Mouse (Mus musculus) MEL (cell line): Measurements from ENCODE around the gene Wfdc12.

Experiments
- BHLHE40 ChIP-seq: IDR thresholded peaks from 2 replicates; pipeline ENCODE4 v1.6.1; 2012; ENCODE audit warnings: low read depth, mild to moderate bottlenecking, inconsistent platforms, low read length, improper control_type of control experiment, borderline replicate concordance
- CTCF ChIP-seq, 3 experiments: IDR thresholded peaks in 2 of 3; conservative IDR thresholded peaks in 1 of 3; 2 replicates each; pipeline ENCODE4 v1.5.1; 2011 to 2012; ENCODE audit warnings: low read length in 3 of 3, low read depth in 2 of 3, mild to moderate bottlenecking in 2 of 3, improper control_type of control experiment in 1 of 3, inconsistent platforms in 1 of 3, mixed read lengths in 1 of 3, moderate library complexity in 1 of 3; ENCODE audit not compliant: control insufficient read depth in 1 of 3, insufficient read depth in 1 of 3, poor library complexity in 1 of 3, severe bottlenecking in 1 of 3
- EP300 ChIP-seq, 2 experiments: IDR thresholded peaks; 2 replicates each; pipeline ENCODE4 v1.6.1; 2011; ENCODE audit warnings: improper control_type of control experiment in 2 of 2, low read length in 2 of 2, low read depth in 1 of 2, mild to moderate bottlenecking in 1 of 2
- POLR2A ChIP-seq, 2 experiments: IDR thresholded peaks; 2 replicates each; pipeline ENCODE4 v1.6.1; 2011 to 2012; ENCODE audit warnings: low read length in 2 of 2, mild to moderate bottlenecking in 2 of 2, control low read depth in 1 of 2, improper control_type of control experiment in 1 of 2, low read depth in 1 of 2, moderate library complexity in 1 of 2; ENCODE audit not compliant: control insufficient read depth in 1 of 2, insufficient read depth in 1 of 2, poor library complexity in 1 of 2

- no peak for TF ChIP-seq CTCF (IDR thresholded peaks at IDR 0.05 in 2 of 3, conservative IDR thresholded peaks at IDR 0.05 in 1 of 3; ENCODE audit: control insufficient read depth in 1 of 3, insufficient read depth in 1 of 3, low read depth in 2 of 3, low read length in 3 of 3, poor library complexity in 1 of 3, severe bottlenecking in 1 of 3)
- TF ChIP-seq POLR2A (IDR thresholded peaks at IDR 0.05; ENCODE audit: control insufficient read depth in 1 of 2, insufficient read depth in 1 of 2, low read depth in 1 of 2, low read length in 2 of 2, poor library complexity in 1 of 2), result no peak
- TF ChIP-seq BHLHE40, result no peak
- TF ChIP-seq EP300 (IDR thresholded peaks at IDR 0.05; ENCODE audit: low read depth in 1 of 2, low read length in 2 of 2), result no peak
Observed at GRCm38 (mm10) chr2:164142021-164142420, 48.4 kb downstream of the Wfdc12 start.
